Mouse (Mus musculus): Measurements from ENCODE around the gene Med24.

Gene Med24

DNA sequence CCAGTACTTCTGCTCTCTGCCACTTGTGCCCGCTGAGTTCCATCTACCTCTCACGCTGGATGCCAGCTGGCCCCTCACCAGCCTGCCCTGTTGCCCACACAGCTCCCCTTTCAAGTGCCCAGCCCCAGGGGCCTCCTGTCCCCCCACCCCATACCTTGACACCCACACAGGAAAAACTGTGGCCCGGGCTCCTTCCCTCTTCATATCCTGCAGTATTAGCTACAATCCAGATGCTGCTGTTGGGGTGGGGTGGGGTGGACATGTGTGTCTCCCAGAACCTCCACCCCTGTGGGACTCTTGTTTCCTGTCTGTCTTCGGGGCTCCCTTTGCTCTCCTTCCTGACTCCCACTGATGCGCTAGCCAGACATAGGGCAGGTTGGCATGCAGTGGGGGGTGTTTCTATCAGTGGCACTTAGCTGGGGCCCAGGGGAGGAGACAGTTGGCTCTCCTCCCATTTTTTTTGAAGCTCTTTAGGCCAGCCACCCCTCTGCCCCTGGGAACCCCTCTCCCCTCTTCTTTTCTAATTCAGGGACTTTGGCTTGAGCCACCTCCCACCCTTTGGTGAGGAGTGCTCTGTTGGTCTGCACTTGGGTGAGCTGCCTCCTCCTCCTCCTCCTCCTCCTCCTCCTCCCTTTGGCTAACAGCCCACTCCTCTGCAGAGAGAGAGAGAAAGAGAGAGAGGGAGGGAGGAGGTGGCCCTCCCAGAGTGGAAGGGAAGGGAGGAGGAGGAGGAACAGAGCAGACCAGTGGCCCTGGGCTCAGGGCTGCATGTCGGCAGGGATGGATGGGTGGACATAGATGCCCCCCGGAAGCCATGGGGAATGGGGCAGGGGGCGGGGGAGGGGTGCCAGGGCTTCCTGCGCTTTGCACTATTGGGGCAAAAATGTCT, 36.4 kb upstream of the Med24 start:
- no peak for DNase-seq (ENCODE audit: low spot score)

DNA sequence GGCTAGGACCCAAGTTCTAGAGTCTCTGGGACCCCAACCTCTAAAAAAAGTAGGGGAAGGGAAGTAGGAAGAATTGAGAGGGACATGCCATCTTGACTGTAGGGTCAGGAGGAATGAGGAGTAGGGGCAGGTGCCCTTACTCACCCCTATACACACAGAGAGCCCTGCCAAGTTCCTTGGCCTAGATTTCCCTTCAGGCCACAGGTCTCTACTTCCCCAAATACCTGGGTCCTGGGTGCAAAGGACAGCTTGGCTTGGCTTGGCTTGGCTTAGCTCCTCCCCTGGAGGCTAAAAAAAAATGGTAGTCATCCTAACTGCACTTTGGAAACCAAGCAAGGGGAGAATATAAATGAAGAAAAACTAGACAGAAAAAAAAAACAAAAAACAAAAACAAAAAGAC, 35.5 kb upstream of the Med24 start:
- DNase-seq (ENCODE audit: low spot score) = no peak

DNA sequence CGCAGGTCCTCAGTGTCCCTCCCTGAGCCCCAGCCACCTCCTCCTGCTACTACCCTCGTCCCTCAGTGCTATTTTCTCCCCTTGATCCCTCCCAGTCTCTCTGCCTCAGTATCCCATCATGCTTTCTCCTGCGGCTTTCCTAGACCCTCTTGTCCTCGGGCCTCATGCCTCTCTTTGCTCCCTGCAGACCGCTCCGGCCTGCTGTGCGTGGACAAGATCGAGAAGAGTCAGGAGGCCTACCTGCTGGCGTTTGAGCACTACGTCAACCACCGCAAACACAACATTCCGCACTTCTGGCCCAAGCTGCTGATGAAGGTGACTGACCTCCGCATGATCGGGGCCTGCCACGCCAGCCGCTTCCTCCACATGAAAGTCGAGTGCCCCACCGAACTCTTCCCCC, 34.9 kb upstream of the Med24 start:
- DNase-seq (ENCODE audit: low spot score) = no peak

DNA sequence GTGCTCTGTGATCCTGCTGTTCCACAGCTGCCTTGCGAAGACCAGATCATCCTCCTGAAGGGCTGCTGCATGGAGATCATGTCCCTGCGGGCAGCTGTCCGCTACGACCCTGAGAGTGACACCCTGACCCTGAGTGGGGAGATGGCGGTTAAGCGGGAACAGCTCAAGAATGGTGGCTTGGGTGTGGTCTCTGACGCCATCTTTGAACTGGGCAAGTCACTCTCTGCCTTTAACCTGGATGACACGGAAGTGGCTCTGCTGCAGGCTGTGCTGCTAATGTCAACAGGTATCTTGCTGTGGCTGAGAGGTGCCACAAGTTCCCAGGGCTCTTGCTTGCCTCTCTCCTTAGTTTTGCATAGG, 34.2 kb upstream of the Med24 start:
- DNase-seq (ENCODE audit: low spot score) = no peak

DNA sequence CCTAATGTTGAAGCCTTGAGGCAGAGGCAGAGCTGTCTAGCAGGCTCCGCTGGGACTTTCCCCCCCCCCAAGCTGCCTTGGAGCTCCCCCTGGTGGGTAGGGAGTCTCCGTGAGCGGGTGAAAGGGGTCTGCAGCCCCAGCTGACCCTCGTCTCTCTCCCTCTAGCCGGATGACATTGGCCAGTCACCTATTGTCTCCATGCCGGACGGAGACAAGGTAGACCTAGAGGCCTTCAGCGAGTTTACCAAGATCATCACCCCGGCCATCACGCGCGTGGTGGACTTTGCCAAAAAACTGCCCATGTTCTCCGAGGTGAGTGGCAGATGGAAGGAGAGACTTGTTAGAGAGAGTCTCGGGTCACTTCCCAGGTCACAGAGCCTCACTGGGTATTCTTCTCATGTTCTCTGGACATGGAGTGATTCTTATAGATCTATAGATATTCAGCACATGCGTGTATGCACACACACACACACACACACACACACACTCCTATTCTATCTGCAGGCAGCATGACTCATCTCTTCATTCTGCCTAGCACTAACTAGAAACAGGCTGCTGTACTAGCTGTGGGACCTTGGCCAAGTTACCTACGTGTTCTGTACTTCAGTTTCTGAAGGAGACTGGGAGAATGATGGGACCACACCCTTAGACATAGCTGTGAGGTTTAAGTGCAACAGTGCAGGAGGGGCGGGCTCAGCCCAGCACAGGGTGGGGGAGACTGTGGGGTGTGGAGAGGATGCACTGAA, 33.7 kb upstream of the Med24 start:
- no peak for DNase-seq (ENCODE audit: low spot score)

DNA sequence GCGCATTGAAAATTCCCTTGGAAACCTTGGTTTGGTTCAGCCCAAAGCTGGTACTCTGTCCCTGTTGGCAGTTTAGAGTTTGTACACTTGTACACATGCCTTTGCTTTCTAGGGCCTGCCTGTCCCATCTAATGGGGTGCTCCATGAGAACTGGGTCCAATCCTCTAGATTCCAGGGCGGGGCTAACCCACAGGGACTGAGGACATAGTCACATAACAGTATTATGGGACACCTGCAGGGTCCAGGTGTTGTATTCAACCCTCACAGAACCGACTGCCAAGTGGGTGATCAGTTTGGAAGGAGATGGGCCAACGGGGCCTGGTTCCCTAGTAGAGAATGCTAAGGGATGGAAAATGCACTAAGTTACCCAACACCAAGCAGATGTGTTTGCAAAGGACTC, 32.7 kb upstream of the Med24 start:
- DNase-seq (ENCODE audit: low spot score) = no peak

DNA sequence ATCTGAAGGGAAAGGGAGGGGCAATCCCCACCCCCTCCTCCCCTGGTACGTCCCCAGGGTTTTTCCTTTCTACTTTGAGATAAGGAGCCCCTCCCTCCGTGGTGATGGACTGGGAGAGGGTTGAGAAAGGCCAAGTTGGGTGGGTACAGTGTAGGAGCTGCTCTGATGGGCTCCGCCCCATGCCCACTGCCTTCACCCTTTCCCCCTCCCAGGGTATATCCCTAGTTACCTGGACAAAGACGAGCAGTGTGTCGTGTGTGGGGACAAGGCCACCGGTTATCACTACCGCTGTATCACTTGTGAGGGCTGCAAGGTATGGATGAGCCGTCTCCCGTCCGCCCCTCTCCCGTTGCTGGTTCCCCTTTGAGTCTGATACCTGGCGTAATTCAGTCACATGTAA, 27.5 kb upstream of the Med24 start:
- no peak for DNase-seq (ENCODE audit: low spot score)

DNA sequence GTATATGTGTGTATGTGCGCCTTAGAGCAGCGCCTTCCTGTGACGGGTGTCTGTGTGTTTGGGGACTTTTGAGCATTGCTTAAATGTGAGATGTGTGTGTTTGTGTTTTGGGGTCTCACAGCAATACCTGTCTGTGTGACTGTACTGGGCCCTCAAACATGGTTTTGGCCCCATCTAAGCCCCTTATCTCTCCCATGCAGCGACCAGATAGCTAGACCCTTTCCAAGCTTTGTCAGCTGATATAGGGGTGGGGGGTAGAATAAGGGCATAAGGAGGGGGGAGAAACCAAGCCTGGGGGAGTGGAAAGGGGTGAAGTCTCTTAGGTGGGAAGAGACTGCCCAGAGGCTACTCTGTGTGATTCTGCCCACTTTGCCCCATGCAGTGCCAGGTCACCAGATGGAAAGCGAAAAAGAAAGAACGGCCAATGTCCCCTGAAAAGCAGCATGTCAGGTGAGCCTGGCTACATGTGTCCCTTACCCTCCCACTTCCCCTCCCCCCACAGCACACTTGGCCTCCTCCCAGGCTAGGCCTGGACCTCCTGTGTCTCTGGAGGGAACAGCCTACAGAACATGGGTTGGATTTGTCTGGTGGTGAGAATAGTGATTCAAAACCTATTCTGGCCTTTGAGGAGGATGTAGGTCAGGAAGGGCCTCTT, 26.6 kb upstream of the Med24 start:
- no peak for DNase-seq (ENCODE audit: low spot score)

DNA sequence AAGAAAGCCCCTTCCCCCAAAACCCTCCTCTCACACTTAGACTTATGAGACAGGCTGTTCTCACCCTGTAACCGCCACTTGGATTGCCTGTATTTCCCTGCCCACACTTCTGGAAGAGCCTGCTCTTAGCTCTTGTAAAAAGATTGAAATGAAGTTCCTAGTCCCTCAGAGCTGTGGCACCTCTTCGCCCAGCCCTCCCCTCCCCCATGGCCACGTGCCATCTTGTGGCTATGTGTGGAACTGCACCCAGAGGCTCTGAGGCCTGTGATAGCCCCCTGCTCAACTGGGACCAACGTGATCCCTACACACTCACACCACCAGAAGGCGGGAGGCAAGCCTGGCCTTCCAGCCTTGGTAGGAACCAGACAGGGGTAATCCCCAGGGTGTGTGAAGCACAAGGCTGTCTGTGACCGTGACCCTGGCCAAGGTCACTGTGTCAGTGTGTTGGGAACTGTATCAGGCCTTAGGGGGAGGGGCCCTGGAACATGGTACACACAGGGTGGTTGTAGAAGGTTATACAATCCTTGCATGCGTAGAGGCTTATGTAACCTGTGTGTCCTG, 25.5 kb upstream of the Med24 start:
- peak; percentile 62 for DNase-seq (ENCODE audit: low spot score)

DNA sequence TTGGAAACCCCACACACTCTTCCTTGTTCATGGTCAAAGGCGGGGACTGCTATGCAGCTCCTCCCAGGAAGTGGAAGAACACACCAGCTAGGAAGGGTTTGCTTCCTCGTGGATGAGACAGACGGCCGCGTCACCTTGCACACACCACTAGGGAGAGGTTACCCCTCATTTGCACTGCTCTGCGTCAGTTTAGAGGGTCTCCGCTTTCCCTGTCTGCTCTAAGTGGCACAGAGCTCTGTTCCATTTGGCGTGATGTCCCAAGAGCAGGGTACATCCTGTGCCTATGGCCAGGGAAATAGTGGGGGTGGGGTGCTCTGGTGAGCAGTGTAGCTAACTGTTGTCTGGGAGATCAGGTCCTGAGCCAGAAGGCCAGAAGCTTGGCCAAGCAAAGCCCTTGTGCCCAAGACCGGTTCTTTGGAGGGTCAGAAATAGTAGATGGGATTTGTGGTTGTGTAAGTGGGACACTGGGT, 25.0 kb upstream of the Med24 start:
- no peak for DNase-seq (ENCODE audit: low spot score)

DNA sequence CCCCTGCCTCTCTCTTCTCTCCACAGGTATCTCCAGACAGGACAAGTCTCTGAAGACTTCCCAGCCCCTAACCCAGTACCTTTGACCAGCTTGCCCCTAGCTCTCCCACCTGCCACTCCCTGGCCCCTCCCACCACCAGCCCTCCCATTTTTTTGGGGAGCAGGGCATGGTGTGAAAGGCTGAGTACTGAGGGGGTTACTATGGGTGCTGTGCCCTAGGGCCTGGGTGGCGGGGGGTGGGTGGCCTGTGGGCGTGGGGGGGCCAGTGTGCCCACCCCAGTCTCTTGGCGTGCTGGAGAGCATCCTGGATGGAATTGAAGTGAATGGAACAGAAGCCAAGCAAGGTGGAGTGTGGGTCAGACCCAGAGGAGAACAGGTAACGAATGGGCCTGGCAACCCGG, 24.0 kb upstream of the Med24 start:
- no peak for DNase-seq (ENCODE audit: low spot score)

DNA sequence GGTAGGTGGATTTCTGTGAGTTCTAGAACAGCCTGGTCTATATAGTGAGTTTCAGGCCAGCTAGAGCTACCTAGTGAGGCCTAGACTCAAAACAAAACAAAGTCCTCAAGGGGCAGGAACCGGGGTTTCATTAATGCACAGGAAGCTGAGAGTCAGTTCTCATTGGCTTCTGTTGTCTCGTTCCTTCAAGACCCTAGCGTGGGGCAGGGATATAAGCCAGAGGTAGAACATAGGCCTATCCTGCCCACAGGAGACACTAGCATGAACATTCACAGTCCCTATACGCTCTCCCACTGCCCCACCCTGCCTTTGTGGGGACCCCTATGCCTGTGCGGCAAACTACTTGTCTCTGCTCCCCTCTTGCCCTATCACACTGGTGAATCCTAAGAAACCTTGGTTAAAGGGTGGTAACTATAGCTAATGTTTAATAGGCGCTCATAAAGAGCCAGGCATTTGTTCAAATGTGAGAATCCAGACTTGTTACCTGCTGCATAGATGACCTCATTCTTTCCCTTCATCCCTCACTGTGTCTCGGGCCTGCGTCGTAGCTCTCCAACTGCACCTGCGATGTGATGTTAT, 23.4 kb upstream of the Med24 start:
- DNase-seq (ENCODE audit: low spot score) = no peak

DNA sequence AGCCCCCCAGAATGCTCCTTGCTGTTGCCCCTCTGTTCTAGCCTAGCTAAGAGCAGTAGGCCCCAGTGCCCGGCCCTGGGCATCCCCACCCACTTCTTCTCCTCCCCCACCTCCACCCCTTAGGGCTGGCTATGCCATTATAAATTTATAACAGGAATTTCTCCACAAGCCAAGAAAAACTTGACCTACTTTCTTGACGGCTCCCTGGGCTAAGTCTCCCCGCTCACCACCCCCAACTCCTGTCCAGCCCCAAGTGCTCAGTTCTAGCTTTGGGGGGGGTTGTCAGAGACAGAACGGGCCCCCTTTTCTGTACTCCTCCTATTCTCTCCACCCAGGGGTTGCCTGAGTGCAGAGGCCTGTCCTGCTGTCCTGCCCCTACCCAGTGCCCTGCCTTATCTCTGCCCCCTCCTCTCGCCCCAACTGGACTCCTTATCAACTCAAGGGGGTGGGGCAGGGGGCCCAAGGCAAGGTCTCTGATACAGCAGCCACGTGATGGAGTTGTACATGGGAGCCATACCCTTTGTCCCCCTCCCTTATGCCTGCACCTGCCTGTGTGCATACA, 22.1 kb upstream of the Med24 start:
- no peak for DNase-seq (ENCODE audit: low spot score)

DNA sequence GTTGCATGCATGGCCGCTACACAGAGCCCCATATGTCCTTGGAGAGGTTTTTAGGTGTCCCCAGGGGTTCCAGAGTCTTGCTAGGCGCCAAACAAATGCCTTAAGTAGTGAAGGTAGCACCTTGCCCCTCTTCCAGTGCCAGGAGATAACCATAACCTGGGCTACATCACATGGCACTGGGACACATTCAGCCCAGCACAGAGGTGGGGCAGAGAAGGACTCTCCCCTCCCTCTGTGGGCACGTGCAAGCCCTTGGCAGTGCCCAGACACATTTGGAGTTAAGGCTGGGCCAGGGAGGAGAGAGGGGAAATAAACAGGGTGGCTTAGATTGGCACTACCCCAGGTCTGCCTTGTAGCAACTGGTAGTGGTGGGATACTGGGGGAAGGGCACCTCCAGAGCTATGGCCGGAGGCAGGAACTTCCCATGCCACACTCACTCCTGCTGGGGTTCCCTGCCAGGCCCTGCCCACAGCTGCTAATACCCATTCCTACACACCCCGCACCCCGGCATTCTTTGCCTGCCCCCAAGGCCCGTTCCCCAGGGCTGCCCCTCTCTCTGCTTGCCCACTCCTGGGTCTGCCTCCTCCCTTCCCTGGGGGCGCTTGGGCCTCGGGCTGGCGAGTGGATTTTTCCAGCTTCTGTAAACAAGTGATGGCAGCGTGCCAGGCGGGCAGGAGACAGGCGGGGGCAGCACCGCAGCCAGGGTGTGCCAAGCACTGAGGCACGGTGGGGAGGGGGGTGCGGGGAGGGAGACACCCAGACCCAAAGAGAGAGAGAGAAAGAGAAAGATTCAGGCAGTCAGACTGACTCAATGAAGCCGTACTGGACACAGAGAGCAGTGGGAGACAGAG, 21.3 kb upstream of the Med24 start:
- no peak for DNase-seq (ENCODE audit: low spot score)

DNA sequence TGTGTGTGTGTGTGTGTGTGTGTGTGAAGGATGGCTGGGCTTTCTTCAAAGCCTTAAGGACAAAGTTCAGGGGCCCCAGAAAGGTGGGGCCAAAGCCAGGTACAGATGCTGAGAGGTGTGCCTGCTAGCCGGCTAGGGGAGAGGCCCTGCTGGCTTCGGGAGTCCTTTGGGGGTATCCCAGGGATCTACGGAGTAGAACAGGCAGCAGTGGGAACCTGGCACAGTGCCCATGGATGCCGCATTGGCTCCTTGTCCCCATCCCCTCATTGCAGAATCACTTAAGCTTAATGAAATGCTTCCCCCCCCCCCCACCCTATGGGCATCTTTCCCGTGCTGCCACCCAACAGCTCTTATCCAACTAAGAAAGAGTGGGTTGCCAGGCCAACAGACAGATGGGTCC, 20.5 kb upstream of the Med24 start:
- DNase-seq (ENCODE audit: low spot score) = no peak

DNA sequence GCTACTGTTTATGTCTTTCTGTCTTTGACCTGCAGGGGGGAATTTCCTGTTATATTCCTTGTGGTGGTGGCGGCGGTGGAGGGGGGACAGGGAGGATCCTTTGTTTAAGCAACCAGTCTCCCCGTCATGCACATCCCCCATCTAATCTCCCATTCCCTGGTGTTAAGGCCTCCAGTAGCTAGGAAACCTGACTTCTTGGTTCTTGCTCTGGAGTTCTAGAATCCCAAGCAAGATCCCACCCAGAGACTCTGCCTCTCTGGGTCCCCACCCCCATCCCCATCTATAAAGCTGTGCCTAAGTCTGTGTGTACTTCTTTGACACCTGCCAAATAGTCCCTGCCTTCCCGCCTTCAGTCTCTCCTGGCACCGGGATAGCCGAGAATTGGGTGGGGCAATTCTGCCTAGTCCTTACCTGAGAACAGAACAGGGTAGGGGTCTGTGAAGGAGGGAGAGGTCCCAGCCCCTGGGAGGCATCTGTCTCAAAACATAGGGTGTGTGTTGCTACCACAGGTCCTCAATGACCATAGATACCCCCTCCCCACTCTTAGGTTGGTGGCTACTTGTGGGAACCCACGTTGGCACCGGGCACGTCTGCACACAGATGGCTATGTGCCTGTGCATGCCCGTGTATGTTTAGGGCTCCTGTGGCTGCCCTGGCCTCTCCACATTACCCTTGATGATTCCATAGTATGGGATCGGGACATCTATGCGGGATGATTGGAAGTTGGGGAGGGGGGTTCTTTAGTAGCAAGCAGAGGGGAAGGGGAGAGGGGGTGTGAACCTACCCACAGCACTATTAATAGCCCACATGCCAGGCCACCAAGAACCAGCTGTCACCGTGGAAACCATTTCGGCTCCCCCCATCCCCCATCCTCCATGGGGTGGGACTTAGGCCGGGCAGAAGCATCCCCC, 19.5 kb upstream of the Med24 start:
- DNase-seq (ENCODE audit: low spot score) = no peak

DNA sequence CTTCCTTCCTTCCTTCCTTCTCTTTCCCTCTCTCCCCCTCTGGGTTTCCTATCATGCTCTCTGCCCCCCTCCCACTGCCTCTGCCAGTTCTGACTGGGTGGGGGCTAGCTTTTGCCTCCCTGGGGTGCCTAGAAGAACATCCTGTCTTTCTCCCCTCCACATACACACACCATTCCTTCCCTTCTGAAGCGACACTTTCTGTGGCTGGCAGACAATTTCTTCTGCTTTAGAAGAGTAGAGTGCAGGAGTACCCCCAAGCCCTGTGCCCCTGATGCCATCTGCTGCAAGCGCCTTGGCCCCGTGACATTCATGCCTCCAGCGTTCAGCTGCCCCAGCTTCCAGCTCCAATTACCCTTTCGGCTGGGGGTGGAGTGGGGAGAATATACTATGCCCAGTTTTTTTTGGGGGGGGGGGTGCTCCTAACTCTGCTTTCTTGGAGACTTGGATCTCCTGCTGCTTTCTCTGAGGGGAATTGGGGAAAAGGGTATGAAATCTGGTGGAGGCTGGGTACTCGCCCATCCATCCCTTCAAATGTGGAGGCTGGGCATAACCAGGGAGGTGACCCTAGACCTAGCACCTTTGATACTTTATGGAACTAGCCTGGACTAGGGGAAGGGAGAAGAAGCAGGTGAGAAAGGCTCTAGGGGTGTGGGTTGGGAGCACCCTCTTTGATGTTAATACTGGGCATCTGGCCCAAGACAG, 18.7 kb upstream of the Med24 start:
- no peak for DNase-seq (ENCODE audit: low spot score)

DNA sequence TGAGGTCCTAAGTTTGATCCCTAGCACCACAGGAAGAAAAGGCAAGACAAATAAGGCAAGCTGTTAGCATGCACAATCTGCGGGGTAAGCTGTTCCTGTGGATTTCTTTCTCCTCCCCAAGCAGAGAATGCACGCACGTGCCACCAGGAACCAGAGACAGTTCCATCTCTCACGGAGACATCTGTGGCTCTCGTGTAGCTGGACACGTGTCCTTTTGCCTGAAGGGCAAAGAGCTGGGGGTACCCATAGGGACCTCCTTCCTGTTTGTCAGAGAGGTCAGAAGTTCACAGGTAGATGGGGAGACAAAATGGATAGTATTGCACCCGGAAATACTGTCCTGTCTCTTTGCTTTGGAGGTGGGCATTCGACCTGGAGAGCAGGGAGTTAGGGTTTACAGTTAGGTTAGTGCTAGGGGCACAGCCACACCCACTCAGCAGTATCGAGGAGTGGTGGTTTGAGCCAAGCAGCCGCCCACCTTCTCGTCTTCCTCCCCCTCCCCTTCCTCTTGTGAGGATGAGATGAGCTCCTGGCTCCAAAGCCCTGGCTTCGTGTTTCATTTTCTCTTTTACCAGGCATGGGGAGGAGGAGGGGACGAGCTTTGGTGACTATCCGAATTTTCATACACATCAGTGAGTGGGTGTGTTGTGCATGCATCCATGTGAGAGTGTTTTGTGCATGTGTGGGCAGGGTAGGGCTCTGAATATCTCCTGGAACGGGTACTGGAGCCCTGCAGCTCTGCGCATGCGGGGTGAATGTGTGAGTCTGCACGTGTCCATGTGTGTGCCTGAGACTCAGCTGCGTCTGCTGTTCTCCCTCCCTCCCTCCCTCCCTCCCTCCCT, 17.8 kb upstream of the Med24 start:
- no peak for DNase-seq (ENCODE audit: low spot score)
